Mouse (Mus musculus) midbrain, postnatal 0 days (tissue): ENCODE measurements around the gene Dhx34. TPM values are rescaled to one million over a fixed set of nuclear protein-coding genes. Genes with fewer than 3 reads are reported as not detected.

ENCODE experiments used
- ATAC-seq: fragments of 200-750 bp; cut with Nextera tagmentation; 2 replicates; pipeline ENCODE4 v1.8.0; 2017; ENCODE audit warnings: moderate number of reproducible peaks, mild to moderate bottlenecking, moderate TSS enrichment, moderate library complexity; ENCODE audit not compliant: low FRiP score
- DNase-seq: peaks from one replicate; pipeline ENCODE4 v3.0.0-alpha.2; 2015; ENCODE audit warnings: low spot score
- H3K27ac ChIP-seq: fragments of 300-500 bp; sonication (generic); 2 replicates; pipeline ENCODE4 v1.5.1; 2014; ENCODE audit warnings: low read depth, mild to moderate bottlenecking, low read length, mixed read lengths
- H3K27me3 ChIP-seq: fragments of 300-500 bp; sonication (generic); 2 replicates; pipeline ENCODE4 v1.6.1; 2014; ENCODE audit warnings: low read length, control low read depth, mixed read lengths; ENCODE audit not compliant: insufficient read depth
- H3K36me3 ChIP-seq: fragments of 300-500 bp; sonication (generic); 2 replicates; pipeline ENCODE4 v1.6.1; 2014; ENCODE audit warnings: low read length, control low read depth, mixed read lengths; ENCODE audit not compliant: insufficient read depth
- H3K4me1 ChIP-seq: fragments of 300-500 bp; sonication (generic); 2 replicates; pipeline ENCODE4 v1.6.1; 2014; ENCODE audit warnings: mild to moderate bottlenecking, control low read depth, antibody characterized with exemption, low read length, mixed read lengths; ENCODE audit not compliant: insufficient read depth
- H3K4me2 ChIP-seq: fragments of 300-500 bp; sonication (generic); 2 replicates; pipeline ENCODE4 v1.6.1; 2014; ENCODE audit warnings: low read depth, mild to moderate bottlenecking, low read length, mixed read lengths; ENCODE audit not compliant: poor library complexity, severe bottlenecking
- H3K4me3 ChIP-seq: fragments of 300-500 bp; sonication (generic); 2 replicates; pipeline ENCODE4 v1.5.1; 2014; ENCODE audit warnings: low read depth, mild to moderate bottlenecking, low read length, moderate library complexity
- H3K9ac ChIP-seq: fragments of 300-500 bp; sonication (generic); replicated peaks from 2 replicates; pipeline ENCODE4 v1.6.1; 2014; ENCODE audit warnings: mild to moderate bottlenecking, low read length, moderate library complexity, mixed read lengths; ENCODE audit not compliant: poor library complexity, severe bottlenecking
- H3K9me3 ChIP-seq: fragments of 300-500 bp; sonication (generic); 2 replicates; pipeline ENCODE4 v1.6.1; 2016; ENCODE audit warnings: low read length, control low read depth
- CTCF ChIP-seq: IDR thresholded peaks from 2 replicates; pipeline ENCODE4 v1.5.1; 2016; ENCODE audit warnings: antibody characterized with exemption, mild to moderate bottlenecking
- WGBS: fragments of 180-500 bp; shearing (Covaris S2); extraction: QIAGEN DNeasy Blood & Tissue Kit; methylation state at CpG from one replicate; pipeline ENCODE4 v1.1.7; 2014; 5-methylcytosine and 5-hydroxymethylcytosine counted together
- polyA plus RNA-seq: library from polyadenylated mRNA; unstranded; fragments of >200 nt; fragmentation: Nextera tagmentation; extraction: Ambion mirVana; gene quantifications from 2 replicates; pipeline ENCODE4 v1.2.1, GENCODE M21; 2015
- total RNA-seq: library from RNA; depleted of rRNA; stranded (reverse); fragments of >200 nt; gene quantifications from 2 replicates; pipeline ENCODE4 v1.2.3, GENCODE M21; 2014

Gene Dhx34
- total and polyA plus RNA-seq, 2 experiments from 2014 or later = 9.3 to 18.3 TPM

- no peak for ATAC-seq
- H3K36me3 ChIP-seq = no peaks in the 10 kb centered on the region
- DNase-seq = no peak
- no peak overlapping the region for H3K27ac ChIP-seq
- H3K9me3 ChIP-seq = no peaks in the 10 kb centered on the region
- no peak overlapping the region for H3K9ac ChIP-seq
- no peaks in the 10 kb centered on the region for H3K4me1 ChIP-seq
- 45% methylated on average over 1 of the region's 4 CpGs for WGBS
- no peak for TF ChIP-seq CTCF
- H3K4me2 ChIP-seq = no peak overlapping the region
- no peak overlapping the region for H3K4me3 ChIP-seq
- H3K27me3 ChIP-seq = no peaks in the 10 kb centered on the region
These were observed 24.1 kb upstream of the Dhx34 start for GRCm38 (mm10) chr7:16245958-16246357.

GRCm38 (mm10) chr7:16244067-16244466 lies 22.2 kb upstream of the Dhx34 start, which contains the start of gene C5ar2:
TSS of gene C5ar2 (minus strand) at chr7:16244154.
- Histone ChIP-seq H3K4me3 (no peak within 1 kb of the TSS), H3K27me3 (no peaks in the 10 kb centered on the region), H3K9me3 (no peaks in the 10 kb centered on the region), H3K4me2 (no peak within 1 kb of the TSS), H3K9ac (no peak within 1 kb of the TSS), H3K36me3 (no peaks in the 10 kb centered on the region), H3K4me1 (no peaks in the 10 kb centered on the region), H3K27ac (no peak within 1 kb of the TSS)
- ATAC-seq = no peak
- TF ChIP-seq CTCF = no peak
- WGBS = 73% methylated on average over 5 of the region's 5 CpGs
- no peak for DNase-seq

GRCm38 (mm10) chr7:16242198-16242597 lies 20.4 kb upstream of the Dhx34 start:
- TF ChIP-seq CTCF = no peak
- Histone ChIP-seq H3K9ac (no peak overlapping the region), H3K4me2 (no peak overlapping the region), H3K27me3 (no peaks in the 10 kb centered on the region), H3K9me3 (no peaks in the 10 kb centered on the region), H3K4me3 (no peak overlapping the region), H3K27ac (no peak overlapping the region), H3K36me3 (no peaks in the 10 kb centered on the region), H3K4me1 (no peaks in the 10 kb centered on the region)
- WGBS = 83% methylated on average over 6 of the region's 6 CpGs
- DNase-seq (no peak), ATAC-seq (no peak)

GRCm38 (mm10) chr7:16241787-16242186 lies 19.9 kb upstream of the Dhx34 start:
- WGBS = 63% methylated on average over 11 of the region's 11 CpGs
- H3K9me3 ChIP-seq = no peaks in the 10 kb centered on the region
- TF ChIP-seq CTCF = no peak; the same call in 1 of the 2 replicates
- no peak overlapping the region for H3K27ac ChIP-seq
- no peaks in the 10 kb centered on the region for H3K36me3 ChIP-seq
- ATAC-seq (no peak), DNase-seq (no peak)
- H3K27me3 ChIP-seq = no peaks in the 10 kb centered on the region
- no peak overlapping the region for H3K4me3 ChIP-seq
- H3K9ac ChIP-seq = no peak overlapping the region
- H3K4me1 ChIP-seq = no peaks in the 10 kb centered on the region
- H3K4me2 ChIP-seq = no peak overlapping the region

- Histone ChIP-seq H3K9ac (no peak overlapping the region), H3K4me2 (no peak overlapping the region), H3K4me1 (no peaks in the 10 kb centered on the region), H3K27me3 (no peaks in the 10 kb centered on the region), H3K27ac (no peak overlapping the region), H3K36me3 (no peaks in the 10 kb centered on the region), H3K9me3 (no peaks in the 10 kb centered on the region), H3K4me3 (no peak overlapping the region)
- DNase-seq = no peak
- WGBS = 95% methylated on average over 1 of the region's 1 CpGs
- no peak for TF ChIP-seq CTCF
- no peak for ATAC-seq
These were observed 19.1 kb upstream of the Dhx34 start for GRCm38 (mm10) chr7:16240978-16241303.

GRCm38 (mm10) chr7:16240281-16240977 lies 18.6 kb upstream of the Dhx34 start:
- WGBS = 85% methylated on average over 7 of the region's 7 CpGs
- Histone ChIP-seq H3K4me3 (no peak overlapping the region), H3K4me2 (no peak overlapping the region), H3K27me3 (no peaks in the 10 kb centered on the region), H3K9me3 (no peaks in the 10 kb centered on the region), H3K36me3 (no peaks in the 10 kb centered on the region), H3K27ac (no peak overlapping the region), H3K4me1 (no peaks in the 10 kb centered on the region), H3K9ac (no peak overlapping the region)
- DNase-seq = no peak
- ATAC-seq = no peak
- TF ChIP-seq CTCF = no peak
